Mouse (Mus musculus) CD4-positive, CD25-positive, alpha-beta regulatory T cell, adult 4 months (primary cell): ENCODE results near the gene Rpl36-ps4. TPM values are rescaled to one million over a fixed set of nuclear protein-coding genes. Genes with fewer than 3 reads are reported as not detected.

Source experiments
- ATAC-seq: one replicate; pipeline ENCODE4 v1.8.0; 2017
- polyA plus RNA-seq, 2 experiments: library from polyadenylated mRNA; unstranded; fragments of 100-300 nt; shearing (Covaris generic); gene quantifications; one replicate each; pipeline ENCODE4 v1.2.1; 2017

Gene Rpl36-ps4
- not detected for polyA plus RNA-seq

DNA sequence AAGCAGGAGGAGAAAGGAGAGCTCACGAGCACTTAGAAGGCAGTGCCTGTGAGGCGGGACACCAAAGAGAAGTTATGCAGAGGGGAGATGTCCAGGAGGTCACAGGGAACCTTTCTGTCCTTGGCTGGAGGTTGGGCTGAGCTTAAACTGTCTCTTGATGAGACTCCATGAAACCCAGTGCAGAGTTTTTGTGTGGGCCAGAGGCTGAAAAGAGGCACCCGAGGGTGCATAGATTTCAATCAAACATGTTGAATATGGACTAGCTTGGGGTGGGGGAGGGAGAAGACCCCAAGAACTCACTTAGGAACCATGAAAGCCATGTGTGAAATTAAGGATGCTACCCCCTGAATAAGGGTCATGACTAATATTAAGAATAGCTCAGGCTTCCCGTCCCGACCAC, at the start of gene Rpl36-ps4:
Gene Rpl36-ps4 (plus strand): TSS at position 301 of the 400 bp plus-strand sequence.
- no peak for ATAC-seq

DNA sequence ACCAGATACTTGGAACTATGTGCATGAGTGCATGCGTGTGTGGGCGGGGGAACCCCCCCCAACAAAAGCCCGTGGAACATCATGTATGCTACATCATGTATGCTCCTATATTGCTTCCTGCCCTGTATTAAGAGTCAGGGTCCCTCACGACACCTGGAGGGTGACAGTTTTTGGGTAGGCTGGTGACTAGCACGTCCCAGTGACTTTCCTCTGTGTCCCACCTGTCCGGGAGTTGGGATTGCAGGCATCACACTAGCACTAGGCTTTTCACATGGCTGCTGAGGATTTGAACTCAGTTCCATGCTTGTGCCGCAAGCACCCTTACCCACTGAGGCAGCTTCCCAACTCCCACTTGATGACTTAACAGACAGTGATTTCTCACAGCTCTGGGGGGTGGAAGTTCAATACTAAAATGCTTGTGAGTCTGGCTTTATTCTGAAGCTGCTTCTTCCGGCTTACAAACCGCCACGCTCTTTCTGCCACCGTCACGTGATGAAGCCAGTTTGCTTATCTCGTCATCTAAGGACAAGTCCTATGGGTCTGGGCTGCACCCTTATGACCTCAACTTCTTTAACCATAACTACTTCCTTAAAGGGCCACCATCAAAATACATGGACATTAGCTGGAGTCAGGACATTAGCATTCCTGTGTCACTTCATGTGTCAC, 49.2 kb upstream of the Rpl36-ps4 start:
- ATAC-seq, result no peak

DNA sequence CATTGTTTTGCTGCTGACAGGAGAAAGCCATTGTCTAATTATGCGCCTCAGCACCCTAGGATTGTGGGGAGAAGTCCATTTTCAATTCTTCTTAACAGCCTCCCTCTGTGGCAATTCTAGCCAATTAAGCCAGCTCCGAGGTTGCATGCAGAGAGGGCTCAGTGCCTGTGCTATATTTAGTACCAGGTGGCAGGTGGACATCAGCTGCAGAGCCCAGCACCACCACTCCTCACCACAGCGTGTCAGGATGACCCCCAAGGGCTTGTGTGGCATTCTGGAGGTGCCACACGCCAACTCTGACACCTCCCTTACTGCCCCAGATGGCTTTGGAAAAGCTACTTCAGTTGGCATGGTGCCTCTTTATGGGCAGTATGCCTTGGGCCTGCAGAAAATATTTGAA, 48.5 kb upstream of the Rpl36-ps4 start:
- ATAC-seq, result no peak

DNA sequence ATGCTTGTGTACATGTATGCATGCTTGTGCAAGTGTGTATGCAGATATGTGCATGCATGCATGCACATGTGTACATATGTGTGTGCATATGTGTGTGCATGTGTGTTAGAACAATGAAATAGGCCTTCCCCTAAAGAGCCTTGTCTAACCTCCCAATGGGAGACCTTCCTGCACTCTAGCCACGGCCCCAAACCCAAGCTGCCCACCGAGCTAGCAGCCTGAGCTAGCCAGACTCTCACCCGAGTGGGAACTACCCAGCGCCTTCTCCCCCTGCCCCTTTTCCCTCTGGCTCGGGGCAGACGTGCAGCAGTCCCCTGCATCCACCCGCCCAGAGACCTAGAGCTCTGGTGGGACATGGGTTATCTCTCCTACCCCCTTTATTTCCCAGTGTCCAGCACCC, 47.3 kb upstream of the Rpl36-ps4 start:
- ATAC-seq, result no peak

GRCm38 (mm10) chr17:87873943-87874342, 46.8 kb upstream of the Rpl36-ps4 start:
- ATAC-seq, result no peak

GRCm38 (mm10) chr17:87875346-87875920, 45.3 kb upstream of the Rpl36-ps4 start:
- ATAC-seq, result no peak

DNA sequence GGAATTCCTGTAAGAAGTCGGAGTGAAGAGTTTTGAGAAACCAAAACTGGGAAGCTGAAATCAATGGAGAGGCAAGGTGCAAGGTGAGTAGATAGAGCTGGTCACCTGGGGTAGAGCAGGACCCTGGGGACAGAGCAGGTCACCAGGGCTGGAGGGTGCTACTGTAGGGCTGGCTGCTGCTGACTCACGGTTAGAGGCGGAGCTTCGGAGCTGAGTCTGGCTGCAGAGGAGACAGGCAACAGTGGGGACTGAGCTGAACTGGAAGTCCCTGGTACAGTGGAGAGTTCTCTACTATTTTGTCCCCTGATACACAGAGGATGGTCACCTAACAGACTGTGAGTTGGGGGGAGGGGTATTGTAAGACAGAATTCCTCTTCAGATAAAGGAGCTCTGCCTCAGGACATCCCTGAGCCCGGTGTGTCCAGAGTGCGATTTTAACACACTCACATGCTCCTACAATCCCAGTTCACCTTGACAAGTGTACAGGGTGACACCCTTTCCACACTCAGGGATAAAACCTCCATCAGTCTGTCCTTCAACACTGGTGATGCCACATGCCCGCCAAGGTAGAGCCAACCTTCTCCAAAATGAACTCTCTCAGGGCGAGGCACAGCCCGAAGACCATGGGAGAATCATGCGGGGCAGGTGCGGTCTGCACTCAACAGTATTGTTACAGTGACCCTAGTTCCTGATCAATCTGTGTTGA, 44.3 kb upstream of the Rpl36-ps4 start:
- no peak for ATAC-seq

- no peak for ATAC-seq
Measured at GRCm38 (mm10) chr17:87877207-87878073, 43.3 kb upstream of the Rpl36-ps4 start.

- ATAC-seq, result no peak
Measured at GRCm38 (mm10) chr17:87878556-87879483, 42.0 kb upstream of the Rpl36-ps4 start.

GRCm38 (mm10) chr17:87879484-87880225, 41.1 kb upstream of the Rpl36-ps4 start:
- ATAC-seq, result no peak

DNA sequence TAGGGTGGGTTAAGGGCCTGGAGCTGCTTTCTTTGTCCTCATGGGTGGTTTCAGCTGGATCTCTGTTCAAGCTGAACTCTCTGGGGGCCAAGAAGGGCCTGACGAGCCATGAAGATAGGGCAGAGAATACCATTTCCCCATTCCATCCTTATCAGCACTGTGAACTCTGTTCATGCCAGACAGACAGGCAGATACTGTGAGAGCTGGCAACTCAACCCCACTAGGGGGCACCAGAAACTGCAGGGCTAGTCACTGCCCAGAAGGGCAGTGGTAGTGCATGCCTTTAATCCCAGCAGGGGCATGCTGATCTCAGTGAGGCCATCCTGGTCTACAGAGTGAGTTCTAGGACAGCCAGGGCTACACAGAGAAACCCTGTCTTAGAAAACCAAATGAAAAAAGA, 38.2 kb upstream of the Rpl36-ps4 start:
- peak; percentile 45 for ATAC-seq

DNA sequence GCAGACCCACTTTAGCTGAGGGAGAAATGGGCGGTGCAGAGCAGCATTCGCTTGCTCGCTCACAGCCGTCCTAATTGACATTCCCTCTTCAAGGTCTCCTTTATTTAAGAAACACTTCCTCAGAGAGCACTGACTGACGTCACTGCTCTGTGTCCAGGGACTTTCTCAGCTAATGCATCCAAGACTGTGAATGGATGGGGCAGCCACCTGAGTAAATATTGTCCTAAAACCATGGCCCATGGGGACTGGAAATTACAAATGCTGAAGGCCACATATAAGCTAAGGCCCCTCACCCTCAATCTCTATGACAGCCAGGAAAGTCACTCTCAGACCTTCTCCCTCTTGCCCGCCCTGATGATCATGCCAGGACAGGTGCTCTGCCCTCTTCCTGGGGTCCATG, 23.6 kb upstream of the Rpl36-ps4 start:
- ATAC-seq, result no peak

GRCm38 (mm10) chr17:87900677-87901076, 20.1 kb upstream of the Rpl36-ps4 start:
- ATAC-seq, result no peak

GRCm38 (mm10) chr17:87901163-87901562, 19.6 kb upstream of the Rpl36-ps4 start:
- ATAC-seq, result no peak

DNA sequence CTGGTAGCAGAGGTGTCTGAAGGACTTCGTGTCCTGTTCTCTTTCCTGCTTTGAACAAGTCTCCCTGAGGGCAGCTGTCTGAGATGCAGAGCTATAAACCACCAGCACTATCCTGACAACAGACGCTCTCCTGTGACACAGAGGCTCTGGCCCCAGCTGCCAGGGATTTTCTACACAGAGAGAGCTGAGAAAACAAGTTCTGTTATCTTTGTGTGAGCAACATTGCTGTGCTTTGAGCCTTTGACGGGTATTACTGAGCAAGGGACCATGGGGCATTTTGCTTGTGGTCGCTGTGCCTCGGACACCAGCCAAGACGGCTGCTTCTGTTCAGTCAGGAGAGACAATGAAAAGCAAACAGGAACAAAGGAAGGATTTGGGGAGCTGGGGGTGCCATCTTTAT, 17.6 kb upstream of the Rpl36-ps4 start:
- ATAC-seq, result no peak

DNA sequence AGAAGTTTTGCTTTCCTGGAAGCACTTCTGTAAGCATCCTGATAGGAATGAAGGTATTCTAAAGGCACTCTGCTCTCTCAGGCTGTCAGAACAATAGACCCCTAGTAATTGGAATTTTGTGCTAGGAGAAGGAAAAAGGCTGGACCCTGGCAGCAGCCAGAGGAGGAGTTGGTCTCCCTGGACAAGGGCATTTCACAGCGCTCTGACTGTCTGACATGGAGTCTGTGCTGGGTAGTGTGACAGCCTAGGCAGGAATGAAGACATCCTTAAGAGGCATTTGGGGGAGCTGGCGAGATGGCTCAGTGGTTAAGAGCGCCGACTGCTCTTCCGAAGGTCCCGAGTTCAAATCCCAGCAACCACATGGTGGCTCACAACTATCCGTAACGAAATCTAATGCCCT, 17.1 kb upstream of the Rpl36-ps4 start:
- no peak for ATAC-seq

- no peak for ATAC-seq
Measured at GRCm38 (mm10) chr17:87915386-87915785, 5.4 kb upstream of the Rpl36-ps4 start.

GRCm38 (mm10) chr17:87918121-87918520, 2.7 kb upstream of the Rpl36-ps4 start:
- no peak for ATAC-seq

GRCm38 (mm10) chr17:87934326-87934725, 13.5 kb downstream of the Rpl36-ps4 start:
- no peak for ATAC-seq

DNA sequence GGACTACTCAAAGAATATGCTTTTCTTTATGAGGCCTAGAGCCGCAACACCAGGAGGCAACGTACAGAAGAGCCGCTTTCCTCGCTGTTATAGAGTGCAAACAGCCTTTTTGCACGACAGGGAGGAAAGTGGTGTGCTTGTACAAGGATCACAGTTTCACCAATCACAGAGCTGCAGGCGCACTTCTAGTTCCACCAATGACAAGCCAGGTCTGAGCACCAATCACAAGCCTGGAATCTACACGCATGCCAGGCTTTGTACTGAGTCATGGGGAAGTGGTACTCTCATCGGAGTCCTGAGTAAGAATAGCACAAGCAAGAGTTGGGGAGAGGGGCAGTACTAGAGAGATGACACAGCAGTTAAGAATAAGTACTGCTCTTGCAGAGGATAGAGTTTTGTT, 14.0 kb downstream of the Rpl36-ps4 start:
- ATAC-seq, result no peak

- ATAC-seq, result no peak
Measured at GRCm38 (mm10) chr17:87936156-87936555, 15.4 kb downstream of the Rpl36-ps4 start.
